Mouse (Mus musculus) frontal cortex, postnatal 10 days (tissue): ENCODE results near the gene Adarb2.

Experiments used
- DNase-seq, 2 experiments: peaks; one replicate each; pipeline ENCODE4 v3.0.0; 2022; ENCODE audit warnings: low spot score in 2 of 2, mixed read lengths in 1 of 2

The Adarb2 gene

DNA sequence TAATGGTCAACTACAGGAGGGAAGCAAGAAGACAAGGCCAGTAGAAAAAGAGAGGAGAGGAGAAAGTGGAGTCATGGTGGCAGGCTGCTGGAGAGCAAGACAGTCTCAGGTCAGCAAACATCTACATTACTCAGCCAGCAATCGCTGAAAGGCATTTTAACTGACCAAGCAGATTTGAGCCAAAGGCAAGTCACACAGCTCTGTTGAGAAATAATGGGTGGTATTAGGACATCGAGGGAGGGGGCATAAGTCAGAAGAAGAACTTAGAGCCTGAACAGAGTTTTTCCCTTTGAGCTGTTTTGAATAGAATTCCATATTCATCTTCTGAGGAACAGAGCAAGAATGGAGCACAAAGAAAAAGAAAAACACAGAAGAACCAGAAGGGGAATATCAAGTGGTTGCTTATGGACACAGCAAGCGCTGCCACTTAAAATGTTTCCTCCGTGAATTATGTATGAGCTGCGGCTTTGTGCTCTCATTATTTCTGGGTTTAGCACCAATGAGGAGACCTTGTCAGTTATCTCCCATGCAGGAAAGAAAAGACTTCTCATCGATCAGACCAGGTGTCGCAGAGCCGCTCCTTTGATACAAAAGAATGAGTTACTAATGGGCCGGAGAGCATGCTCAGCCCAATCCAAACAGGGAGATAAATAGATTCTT lies 477.9 kb downstream of the Adarb2 start:
- no peak for DNase-seq

- DNase-seq: no peak
Measured at GRCm38 (mm10) chr13:8691448-8691847, 488.8 kb downstream of the Adarb2 start.

- no peak for DNase-seq
Measured at GRCm38 (mm10) chr13:8692787-8693186, 490.1 kb downstream of the Adarb2 start.

DNA sequence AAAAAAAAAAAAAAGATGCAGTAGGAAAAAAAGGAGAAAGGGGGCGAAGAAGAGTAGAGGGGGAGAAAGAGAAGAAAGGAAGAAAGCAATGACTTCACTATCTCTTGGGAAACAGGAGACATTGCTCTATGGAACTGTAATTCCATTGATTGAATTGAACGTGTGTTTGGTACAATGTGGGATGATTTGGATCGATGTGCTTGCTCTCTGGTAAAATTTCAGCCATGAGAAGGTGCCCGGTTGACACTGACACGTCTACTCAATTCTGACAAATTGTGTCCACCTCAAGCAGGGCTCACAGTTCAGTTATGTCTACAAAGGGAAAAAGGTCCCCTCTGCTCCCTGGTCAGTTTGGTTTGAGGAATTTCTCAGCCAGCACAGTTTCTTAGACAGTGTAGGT lies 495.8 kb downstream of the Adarb2 start:
- no peak for DNase-seq

DNA sequence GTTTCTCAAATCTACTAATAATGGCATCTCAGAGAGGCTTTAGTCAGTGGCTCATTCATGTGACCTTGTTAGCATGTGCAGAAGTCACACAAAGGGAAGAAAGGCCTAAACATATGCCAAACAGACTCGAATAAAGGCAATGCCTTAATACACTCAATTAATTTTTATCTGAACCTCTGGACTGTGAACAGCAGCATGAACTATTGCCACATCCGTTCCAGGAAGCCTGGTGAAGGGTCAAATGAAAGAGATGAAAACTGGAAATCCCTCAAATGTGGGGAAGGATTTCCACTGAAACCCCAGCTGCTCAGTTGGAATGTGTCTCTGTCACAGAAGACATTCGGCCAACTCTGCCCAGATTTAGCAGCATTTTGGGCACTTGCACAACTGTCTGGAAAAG lies 497.2 kb downstream of the Adarb2 start:
- no peak for DNase-seq

GRCm38 (mm10) chr13:8700981-8701380 lies 498.3 kb downstream of the Adarb2 start:
- DNase-seq: no peak

GRCm38 (mm10) chr13:8705296-8705695 lies 502.6 kb downstream of the Adarb2 start:
- DNase-seq: no peak

- DNase-seq: no peak
Measured at GRCm38 (mm10) chr13:8713377-8713776, 510.7 kb downstream of the Adarb2 start.

DNA sequence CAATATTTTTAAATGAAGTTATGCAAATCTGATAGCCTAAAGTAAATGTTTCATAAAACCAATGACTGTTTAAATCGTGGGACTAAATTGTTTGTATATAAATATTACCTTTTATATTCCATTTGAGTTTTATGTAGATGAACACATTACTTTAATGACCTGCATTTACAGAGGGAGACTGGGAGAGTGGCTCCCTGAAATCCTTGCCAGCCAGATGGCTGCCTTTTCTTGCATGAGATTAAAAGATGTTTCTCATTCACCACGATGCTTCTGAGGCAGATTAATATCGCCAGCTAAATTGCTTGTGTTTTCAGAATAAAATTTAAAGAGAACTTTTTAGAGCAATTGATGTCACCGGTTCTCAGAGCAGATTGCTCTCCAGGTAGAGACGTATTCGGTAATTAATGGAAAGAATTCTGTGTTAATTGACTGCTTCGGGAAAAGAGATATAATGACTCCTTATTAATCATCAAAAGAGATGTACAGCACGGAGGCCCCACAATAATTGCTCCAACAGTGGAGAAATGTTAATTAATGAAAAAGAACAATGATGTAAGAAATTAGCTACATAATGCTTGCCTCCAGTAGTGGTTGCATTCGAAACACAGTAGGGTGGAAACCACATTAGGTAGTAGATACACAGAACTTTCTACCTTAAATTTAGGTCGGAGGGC lies 527.4 kb downstream of the Adarb2 start:
- no peak for DNase-seq

DNA sequence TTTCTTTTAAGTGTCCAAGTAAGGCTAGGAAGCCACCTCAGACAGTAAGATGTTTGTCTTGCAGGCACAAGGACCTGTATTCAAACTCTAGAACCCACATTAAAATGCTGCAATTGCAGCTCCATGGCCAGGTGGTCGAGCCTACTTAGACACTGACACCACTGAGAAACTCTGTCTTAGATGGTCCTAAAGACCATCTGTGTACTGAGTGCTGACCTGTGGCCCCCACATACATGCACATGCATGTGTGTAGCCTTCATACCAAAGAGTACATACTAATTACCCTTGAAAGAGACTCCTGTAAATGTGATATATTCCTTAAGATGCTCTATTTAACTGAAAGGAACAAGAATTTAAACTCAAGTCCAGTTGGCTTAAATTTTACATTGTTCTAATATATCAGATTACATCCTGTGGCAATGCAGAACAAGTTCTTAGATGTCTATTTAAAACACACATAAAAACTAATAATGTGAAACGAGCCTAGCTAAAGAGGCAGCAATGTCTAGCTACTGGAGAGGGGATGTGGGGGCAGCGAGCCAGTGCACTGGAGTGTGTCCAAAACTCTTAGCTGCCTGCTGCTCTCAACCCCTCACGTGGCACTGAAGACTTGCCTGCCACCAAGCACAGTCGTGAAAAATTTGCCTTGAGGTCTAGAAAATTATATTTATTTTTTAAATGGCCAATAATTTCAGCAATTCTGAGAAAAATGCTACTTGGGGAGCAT lies 534.6 kb downstream of the Adarb2 start:
- no peak for DNase-seq

DNA sequence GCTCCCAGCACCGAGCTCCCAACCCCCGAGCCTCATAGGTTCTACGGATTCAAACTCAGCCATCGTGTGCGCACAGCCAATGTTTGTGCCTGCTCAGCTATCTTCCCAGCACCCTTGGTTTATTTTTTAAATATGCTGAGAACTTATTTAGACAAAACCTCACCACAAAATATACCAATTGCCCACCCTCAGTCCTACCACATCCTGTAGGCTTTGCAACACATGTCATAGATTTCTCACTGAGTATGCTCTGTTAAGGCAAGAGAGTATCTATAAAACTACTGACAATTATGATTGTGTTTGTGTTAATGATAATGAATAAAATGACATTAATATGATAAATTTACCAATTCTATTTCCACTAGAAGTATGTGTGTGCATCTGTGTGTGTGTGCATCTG lies 540.1 kb downstream of the Adarb2 start:
- DNase-seq: no peak

GRCm38 (mm10) chr13:8744565-8744964 lies 541.9 kb downstream of the Adarb2 start:
- no peak for DNase-seq

DNA sequence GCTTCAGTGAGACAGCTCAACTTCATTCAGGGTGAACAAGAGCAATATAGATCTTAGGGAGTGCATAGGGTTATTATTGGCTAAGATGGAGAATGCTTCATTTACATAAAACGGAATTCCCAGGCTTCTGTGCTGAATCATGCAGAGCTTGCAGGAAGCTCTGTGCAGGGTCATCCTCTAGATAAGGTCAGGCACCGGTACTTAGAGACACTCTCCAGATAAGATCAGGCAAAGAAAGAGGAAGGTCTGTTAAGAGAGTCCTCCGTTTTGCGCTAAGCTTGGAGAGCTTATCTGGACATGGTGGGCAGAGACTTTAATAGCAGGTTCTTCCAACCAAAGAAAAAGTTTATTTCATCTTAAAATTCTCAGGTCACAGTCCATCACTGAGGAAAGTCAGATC lies 542.9 kb downstream of the Adarb2 start:
- no peak for DNase-seq

GRCm38 (mm10) chr13:8749451-8749850 lies 546.8 kb downstream of the Adarb2 start:
- no peak for DNase-seq

GRCm38 (mm10) chr13:8760940-8761339 lies 558.3 kb downstream of the Adarb2 start:
- no peak for DNase-seq

- no peak for DNase-seq
Measured at GRCm38 (mm10) chr13:8769654-8770227, 567.1 kb downstream of the Adarb2 start.

GRCm38 (mm10) chr13:8770616-8771015 lies 568.0 kb downstream of the Adarb2 start:
- DNase-seq: no peak

GRCm38 (mm10) chr13:8780441-8780840 lies 577.8 kb downstream of the Adarb2 start:
- DNase-seq: peak; percentile 29 to 37

DNA sequence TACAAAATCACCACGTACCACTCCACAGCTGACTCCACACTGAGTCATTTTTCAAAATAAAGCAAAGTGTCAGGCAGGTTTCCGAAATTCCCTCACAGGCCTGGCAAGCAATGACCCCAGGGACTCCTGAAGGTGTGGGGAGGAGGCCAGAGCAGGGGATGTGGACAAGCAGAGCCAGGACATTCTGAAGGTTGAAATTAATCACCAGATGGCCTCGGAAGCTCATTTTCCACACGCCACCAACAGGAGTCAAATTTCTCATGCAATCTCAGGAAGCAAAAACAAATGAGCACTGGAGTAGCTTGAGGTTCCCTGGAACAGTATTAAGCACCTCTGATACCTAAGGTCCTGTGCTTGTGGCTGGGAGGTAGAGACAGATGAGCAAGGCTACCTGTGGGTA lies 580.0 kb downstream of the Adarb2 start:
- DNase-seq: no peak

- DNase-seq: no peak
Measured at GRCm38 (mm10) chr13:8783686-8784307, 581.1 kb downstream of the Adarb2 start.

GRCm38 (mm10) chr13:8784308-8785061 lies 581.8 kb downstream of the Adarb2 start:
- no peak for DNase-seq
